Mouse (Mus musculus): ENCODE data around the gene Dnttip1. TPM values are rescaled to one million over a fixed set of nuclear protein-coding genes. Genes with fewer than 3 reads are reported as not detected.
A peak's percentile ranks its signal among the peaks of the same experiment; 100 is the strongest.

Dnttip1 gene
- total and polyA plus RNA-seq, 3 experiments: 14.0 to 29.7 (median 17.6) TPM

GRCm38 (mm10) chr2:164705328-164705727, 40.5 kb upstream of the Dnttip1 start:
- in situ Hi-C loops (cut with MboI; ENCODE audit: low pct_ligation_motif_present, low pct_unique_long_range_greater_than_20kb, low sequenced_read_pairs): no loop called here
- dilution Hi-C loops (cut with MboI; ENCODE audit: extremely low pct_ligation_motif_present, extremely low pct_unique_long_range_greater_than_20kb, low sequenced_read_pairs): no loop called here
- H3K9ac ChIP-seq (ENCODE audit: insufficient read depth, low read depth): no peak overlapping the region
- TF ChIP-seq GABPA (IDR thresholded peaks at IDR 0.05; ENCODE audit: insufficient replicate concordance, low read depth, low read length) (no peak), E2F4 (IDR thresholded peaks at IDR 0.05; ENCODE audit: insufficient replicate concordance, low read depth, low read length) (no peak), ZNF384 (IDR thresholded peaks at IDR 0.05; ENCODE audit: low read depth, low read length) (no peak), UBTF (IDR thresholded peaks at IDR 0.05; ENCODE audit: low read depth, low read length) (no peak)
- DNase-seq (ENCODE audit: extremely low read depth): no peak
- no peak overlapping the region for H3K27ac ChIP-seq (ENCODE audit: insufficient read depth, low read depth)
- H3K9me3 ChIP-seq (replicated peaks; ENCODE audit: low read length): peaks cover 8% of the 10 kb centered on the region
- H3K4me2 ChIP-seq (ENCODE audit: insufficient read depth, low read depth, poor library complexity, severe bottlenecking): no peak overlapping the region
- H3K4me3 ChIP-seq (replicated peaks in 1 of 3; ENCODE audit: low read depth in 2 of 3, low read length in 2 of 3, poor library complexity in 1 of 3): no peak overlapping the region
- no peaks in the 10 kb centered on the region for H3K79me2 ChIP-seq (replicated peaks; ENCODE audit: control insufficient read depth, extremely low read depth, insufficient read depth, poor library complexity, severe bottlenecking)
- H3K27me3 ChIP-seq (replicated peaks): peaks cover 74% of the 10 kb centered on the region
- H3K36me3 ChIP-seq (replicated peaks in 1 of 2; ENCODE audit: control insufficient read depth in 1 of 2, insufficient read depth in 1 of 2, low read length in 1 of 2): no peaks in the 10 kb centered on the region
- H3K4me1 ChIP-seq (ENCODE audit: control insufficient read depth in 1 of 2, insufficient read depth in 2 of 2): 0 out of 4 replicates have a peak, but pooled peaks cover 0 to 2% of the 10 kb centered on the region in 2 experiments

- dilution Hi-C loops (cut with MboI; ENCODE audit: extremely low pct_ligation_motif_present, extremely low pct_unique_long_range_greater_than_20kb, low sequenced_read_pairs): no loop called here
- no peak for DNase-seq (ENCODE audit: extremely low read depth)
- no peaks in the 10 kb centered on the region for H3K79me2 ChIP-seq (replicated peaks; ENCODE audit: control insufficient read depth, extremely low read depth, insufficient read depth, poor library complexity, severe bottlenecking)
- in situ Hi-C loops (cut with MboI; ENCODE audit: low pct_ligation_motif_present, low pct_unique_long_range_greater_than_20kb, low sequenced_read_pairs): no loop called here
- 0 out of 4 replicates have a peak, but pooled peaks cover 0 to 1% of the 10 kb centered on the region in 2 experiments for H3K4me1 ChIP-seq (ENCODE audit: control insufficient read depth in 1 of 2, insufficient read depth in 2 of 2)
- no peaks in the 10 kb centered on the region for H3K36me3 ChIP-seq (replicated peaks in 1 of 2; ENCODE audit: control insufficient read depth in 1 of 2, insufficient read depth in 1 of 2, low read length in 1 of 2)
- no peak overlapping the region for H3K4me2 ChIP-seq (ENCODE audit: insufficient read depth, low read depth, poor library complexity, severe bottlenecking)
- H3K9me3 ChIP-seq (replicated peaks; ENCODE audit: low read length): peaks cover 8% of the 10 kb centered on the region
- H3K4me3 ChIP-seq (replicated peaks in 1 of 3; ENCODE audit: low read depth in 2 of 3, low read length in 2 of 3, poor library complexity in 1 of 3): no peak overlapping the region
- H3K27ac ChIP-seq (ENCODE audit: insufficient read depth, low read depth): no peak overlapping the region
- no peak for TF ChIP-seq POLR2AphosphoS2 (IDR thresholded peaks at IDR 0.05; ENCODE audit: low read depth, low read length)
- no peak overlapping the region for H3K9ac ChIP-seq (ENCODE audit: insufficient read depth, low read depth)
- H3K27me3 ChIP-seq (replicated peaks): peaks cover 68% of the 10 kb centered on the region
Observed at GRCm38 (mm10) chr2:164705991-164706390, 39.8 kb upstream of the Dnttip1 start.

GRCm38 (mm10) chr2:164715005-164715404, 30.8 kb upstream of the Dnttip1 start, which contains the start of gene Spint5:
Spint5 (plus strand) TSS chr2:164715305.
- Histone ChIP-seq H3K27ac (ENCODE audit: insufficient read depth, low read depth) (no peak within 1 kb of the TSS), H3K9me3 (replicated peaks; ENCODE audit: low read length) (peaks cover 2% of the 10 kb centered on the region), H3K27me3 (replicated peaks) (peaks cover 70% of the 10 kb centered on the region), H3K4me1 (ENCODE audit: control insufficient read depth in 1 of 2, insufficient read depth in 2 of 2) (0 out of 4 replicates have a peak, but pooled peaks cover 0 to 4% of the 10 kb centered on the region in 2 experiments), H3K79me2 (replicated peaks; ENCODE audit: control insufficient read depth, extremely low read depth, insufficient read depth, poor library complexity, severe bottlenecking) (no peaks in the 10 kb centered on the region), H3K4me3 (replicated peaks in 1 of 3; ENCODE audit: low read depth in 2 of 3, low read length in 2 of 3, poor library complexity in 1 of 3) (peak within 1 kb of the TSS in 1 of 3 experiments; percentile 12), H3K36me3 (replicated peaks in 1 of 2; ENCODE audit: control insufficient read depth in 1 of 2, insufficient read depth in 1 of 2, low read length in 1 of 2) (no peaks in the 10 kb centered on the region), H3K4me2 (ENCODE audit: insufficient read depth, low read depth, poor library complexity, severe bottlenecking) (peak within 1 kb of the TSS; percentile 42; the same call in 1 of the 2 replicates), H3K9ac (ENCODE audit: insufficient read depth, low read depth) (peak within 1 kb of the TSS; percentile 41)
- in situ Hi-C loops (cut with MboI; ENCODE audit: low pct_ligation_motif_present, low pct_unique_long_range_greater_than_20kb, low sequenced_read_pairs): no loop called here
- no peak for DNase-seq (ENCODE audit: extremely low read depth)
- TF ChIP-seq ZC3H11A (IDR thresholded peaks at IDR 0.05; ENCODE audit: low read depth, low read length): no peak
- no peak for TF ChIP-seq TCF12 (IDR thresholded peaks at IDR 0.05; ENCODE audit: low read depth, low read length)
- no peak for TF ChIP-seq IRF4 (IDR thresholded peaks at IDR 0.05; ENCODE audit: low read depth, low read length)
- TF ChIP-seq MAZ (IDR thresholded peaks at IDR 0.05; ENCODE audit: low read depth, low read length): no peak
- no peak for TF ChIP-seq GABPA (IDR thresholded peaks at IDR 0.05; ENCODE audit: insufficient replicate concordance, low read depth, low read length)
- no peak for TF ChIP-seq RCOR1 (conservative IDR thresholded peaks at IDR 0.05; ENCODE audit: low read depth, low read length)
- no peak for TF ChIP-seq ZMIZ1 (IDR thresholded peaks at IDR 0.05; ENCODE audit: low read depth, low read length)
- no peak for TF ChIP-seq JUND (conservative IDR thresholded peaks at IDR 0.05; ENCODE audit: low read depth, low read length)
- no peak for TF ChIP-seq ZNF384 (IDR thresholded peaks at IDR 0.05; ENCODE audit: low read depth, low read length)
- TF ChIP-seq MYC (IDR thresholded peaks at IDR 0.05; ENCODE audit: low read depth, low read length): no peak
- TF ChIP-seq CHD1 (IDR thresholded peaks at IDR 0.05; ENCODE audit: low read depth, low read length): no peak
- TF ChIP-seq JUN (IDR thresholded peaks at IDR 0.05; ENCODE audit: insufficient read depth, low read depth, low read length): no peak
- no peak for TF ChIP-seq USF1 (IDR thresholded peaks at IDR 0.05; ENCODE audit: low read depth, low read length)
- TF ChIP-seq ETS1 (conservative IDR thresholded peaks at IDR 0.05; ENCODE audit: low read depth, low read length): no peak
- TF ChIP-seq PAX5 (IDR thresholded peaks at IDR 0.05; ENCODE audit: low read length): no peak
- no peak for TF ChIP-seq USF2 (conservative IDR thresholded peaks at IDR 0.05; ENCODE audit: low read depth, low read length)
- no peak for TF ChIP-seq E2F4 (IDR thresholded peaks at IDR 0.05; ENCODE audit: insufficient replicate concordance, low read depth, low read length)
- no peak for TF ChIP-seq KAT2A (IDR thresholded peaks at IDR 0.05; ENCODE audit: insufficient replicate concordance, low read length)
- dilution Hi-C loops (cut with MboI; ENCODE audit: extremely low pct_ligation_motif_present, extremely low pct_unique_long_range_greater_than_20kb, low sequenced_read_pairs): no loop called here
